Mouse (Mus musculus): Measurements from ENCODE around the gene Trim41. TPM values are rescaled to one million over a fixed set of nuclear protein-coding genes. Genes with fewer than 3 reads are reported as not detected.

Trim41 gene
- polyA plus RNA-seq (2014; fragmentation: Nextera tagmentation; extraction: Ambion mirVana), result 6.3 and 8.4 TPM in 2 replicates

- Histone ChIP-seq H3K4me1 (ENCODE audit: control insufficient read depth, insufficient read depth, low read length) (peaks cover 19% of the 10 kb centered on the region), H3K9ac (replicated peaks; ENCODE audit: low read length) (peak within 1 kb of the TSS; percentile 81), H3K9me3 (ENCODE audit: control insufficient read depth, low read length) (no peaks in the 10 kb centered on the region), H3K27ac (replicated peaks; ENCODE audit: low read depth, low read length) (peak within 1 kb of the TSS; percentile 95), H3K4me2 (ENCODE audit: low read length) (peak within 1 kb of the TSS; percentile 72), H3K4me3 (replicated peaks; ENCODE audit: low read depth, low read length) (peak within 1 kb of the TSS; percentile 74), H3K27me3 (ENCODE audit: control insufficient read depth, insufficient read depth, low read length) (no peaks in the 10 kb centered on the region), H3K36me3 (ENCODE audit: control insufficient read depth, insufficient read depth, low read length) (peaks cover 24% of the 10 kb centered on the region)
- WGBS, result under 1% methylated on average over 75 of the region's 77 CpGs
- ATAC-seq (ENCODE audit: low FRiP score, low TSS enrichment) (peak; percentile 98), DNase-seq (peak; percentile 99)
Observed at GRCm38 (mm10) chr11:48816800-48817665, at the start of gene Trim41. TSS of gene Trim41 (minus strand) at chr11:48817353.

- Histone ChIP-seq H3K27me3 (ENCODE audit: control insufficient read depth, insufficient read depth, low read length) (no peaks in the 10 kb centered on the region), H3K36me3 (ENCODE audit: control insufficient read depth, insufficient read depth, low read length) (no peaks in the 10 kb centered on the region), H3K9me3 (ENCODE audit: control insufficient read depth, low read length) (no peaks in the 10 kb centered on the region), H3K4me2 (ENCODE audit: low read length) (no peak overlapping the region), H3K4me3 (replicated peaks; ENCODE audit: low read depth, low read length) (no peak overlapping the region), H3K4me1 (ENCODE audit: control insufficient read depth, insufficient read depth, low read length) (no peaks in the 10 kb centered on the region), H3K27ac (replicated peaks; ENCODE audit: low read depth, low read length) (no peak overlapping the region), H3K9ac (replicated peaks; ENCODE audit: low read length) (no peak overlapping the region)
- ATAC-seq (ENCODE audit: low FRiP score, low TSS enrichment) (no peak), DNase-seq (no peak)
- 95% methylated on average over 9 of the region's 9 CpGs for WGBS
Observed at GRCm38 (mm10) chr11:48866481-48866880, 49.3 kb upstream of the Trim41 start.

GRCm38 (mm10) chr11:48863808-48864207 lies 46.7 kb upstream of the Trim41 start:
- Histone ChIP-seq H3K4me2 (ENCODE audit: low read length) (no peak overlapping the region), H3K4me1 (ENCODE audit: control insufficient read depth, insufficient read depth, low read length) (0 out of 2 replicates have a peak, but pooled peaks cover under 1% of the 10 kb centered on the region), H3K4me3 (replicated peaks; ENCODE audit: low read depth, low read length) (no peak overlapping the region), H3K9me3 (ENCODE audit: control insufficient read depth, low read length) (no peaks in the 10 kb centered on the region), H3K9ac (replicated peaks; ENCODE audit: low read length) (no peak overlapping the region), H3K27ac (replicated peaks; ENCODE audit: low read depth, low read length) (no peak overlapping the region), H3K36me3 (ENCODE audit: control insufficient read depth, insufficient read depth, low read length) (no peaks in the 10 kb centered on the region), H3K27me3 (ENCODE audit: control insufficient read depth, insufficient read depth, low read length) (peaks cover 5% of the 10 kb centered on the region)
- no peak for DNase-seq
- no peak for ATAC-seq (ENCODE audit: low FRiP score, low TSS enrichment)
- 86% methylated on average over 3 of the region's 3 CpGs for WGBS

GRCm38 (mm10) chr11:48862784-48863319 lies 45.7 kb upstream of the Trim41 start:
- no peak for DNase-seq
- WGBS, result 76% methylated on average over 1 of the region's 1 CpGs
- peaks cover 5% of the 10 kb centered on the region for H3K27me3 ChIP-seq (ENCODE audit: control insufficient read depth, insufficient read depth, low read length)
- H3K9ac ChIP-seq (replicated peaks; ENCODE audit: low read length), result no peak overlapping the region
- no peak overlapping the region for H3K4me2 ChIP-seq (ENCODE audit: low read length)
- no peak overlapping the region for H3K27ac ChIP-seq (replicated peaks; ENCODE audit: low read depth, low read length)
- H3K9me3 ChIP-seq (ENCODE audit: control insufficient read depth, low read length), result no peaks in the 10 kb centered on the region
- 0 out of 2 replicates have a peak, but pooled peaks cover 10% of the 10 kb centered on the region for H3K4me1 ChIP-seq (ENCODE audit: control insufficient read depth, insufficient read depth, low read length)
- no peak for ATAC-seq (ENCODE audit: low FRiP score, low TSS enrichment)
- H3K4me3 ChIP-seq (replicated peaks; ENCODE audit: low read depth, low read length), result no peak overlapping the region
- H3K36me3 ChIP-seq (ENCODE audit: control insufficient read depth, insufficient read depth, low read length), result no peaks in the 10 kb centered on the region

GRCm38 (mm10) chr11:48859014-48859413 lies 41.9 kb upstream of the Trim41 start:
- H3K9me3 ChIP-seq (ENCODE audit: control insufficient read depth, low read length), result no peaks in the 10 kb centered on the region
- no peak overlapping the region for H3K9ac ChIP-seq (replicated peaks; ENCODE audit: low read length)
- under 1% methylated on average over 6 of the region's 6 CpGs for WGBS
- no peak overlapping the region for H3K27ac ChIP-seq (replicated peaks; ENCODE audit: low read depth, low read length)
- peaks cover 5% of the 10 kb centered on the region for H3K27me3 ChIP-seq (ENCODE audit: control insufficient read depth, insufficient read depth, low read length)
- no peaks in the 10 kb centered on the region for H3K36me3 ChIP-seq (ENCODE audit: control insufficient read depth, insufficient read depth, low read length)
- DNase-seq (peak; percentile 93), ATAC-seq (ENCODE audit: low FRiP score, low TSS enrichment) (no peak)
- peak overlapping the region; percentile 63 for H3K4me2 ChIP-seq (ENCODE audit: low read length)
- H3K4me3 ChIP-seq (replicated peaks; ENCODE audit: low read depth, low read length), result peak overlapping the region; percentile 54; the same call in 1 of the 2 replicates
- H3K4me1 ChIP-seq (ENCODE audit: control insufficient read depth, insufficient read depth, low read length), result peaks cover 22% of the 10 kb centered on the region; the same call in 1 of the 2 replicates

GRCm38 (mm10) chr11:48853474-48854180 lies 36.5 kb upstream of the Trim41 start:
- H3K4me1 ChIP-seq (ENCODE audit: control insufficient read depth, insufficient read depth, low read length), result peaks cover 29% of the 10 kb centered on the region
- H3K4me2 ChIP-seq (ENCODE audit: low read length), result peak overlapping the region; percentile 63
- DNase-seq (peak; percentile 90), ATAC-seq (ENCODE audit: low FRiP score, low TSS enrichment) (peak; percentile 76)
- WGBS, result under 1% methylated on average over 31 of the region's 31 CpGs
- no peaks in the 10 kb centered on the region for H3K27me3 ChIP-seq (ENCODE audit: control insufficient read depth, insufficient read depth, low read length)
- peak overlapping the region; percentile 54 for H3K4me3 ChIP-seq (replicated peaks; ENCODE audit: low read depth, low read length)
- no peak overlapping the region for H3K27ac ChIP-seq (replicated peaks; ENCODE audit: low read depth, low read length)
- no peaks in the 10 kb centered on the region for H3K9me3 ChIP-seq (ENCODE audit: control insufficient read depth, low read length)
- peak overlapping the region; percentile 52 for H3K9ac ChIP-seq (replicated peaks; ENCODE audit: low read length)
- H3K36me3 ChIP-seq (ENCODE audit: control insufficient read depth, insufficient read depth, low read length), result no peaks in the 10 kb centered on the region

- peak overlapping the region; percentile 54 for H3K4me3 ChIP-seq (replicated peaks; ENCODE audit: low read depth, low read length)
- no peaks in the 10 kb centered on the region for H3K9me3 ChIP-seq (ENCODE audit: control insufficient read depth, low read length)
- no peak for DNase-seq
- H3K4me1 ChIP-seq (ENCODE audit: control insufficient read depth, insufficient read depth, low read length), result peaks cover 22% of the 10 kb centered on the region
- WGBS, result 8% methylated on average over 23 of the region's 23 CpGs
- peak overlapping the region; percentile 52 for H3K9ac ChIP-seq (replicated peaks; ENCODE audit: low read length)
- H3K27me3 ChIP-seq (ENCODE audit: control insufficient read depth, insufficient read depth, low read length), result no peaks in the 10 kb centered on the region
- peak overlapping the region; percentile 63 for H3K4me2 ChIP-seq (ENCODE audit: low read length)
- ATAC-seq (ENCODE audit: low FRiP score, low TSS enrichment), result peak; percentile 41
- H3K27ac ChIP-seq (replicated peaks; ENCODE audit: low read depth, low read length), result no peak overlapping the region
- no peaks in the 10 kb centered on the region for H3K36me3 ChIP-seq (ENCODE audit: control insufficient read depth, insufficient read depth, low read length)
Observed at GRCm38 (mm10) chr11:48852624-48853473, 35.7 kb upstream of the Trim41 start.

- no peak overlapping the region for H3K27ac ChIP-seq (replicated peaks; ENCODE audit: low read depth, low read length)
- DNase-seq (no peak), ATAC-seq (ENCODE audit: low FRiP score, low TSS enrichment) (no peak)
- no peaks in the 10 kb centered on the region for H3K27me3 ChIP-seq (ENCODE audit: control insufficient read depth, insufficient read depth, low read length)
- H3K9me3 ChIP-seq (ENCODE audit: control insufficient read depth, low read length), result no peaks in the 10 kb centered on the region
- peaks cover 22% of the 10 kb centered on the region for H3K4me1 ChIP-seq (ENCODE audit: control insufficient read depth, insufficient read depth, low read length)
- H3K36me3 ChIP-seq (ENCODE audit: control insufficient read depth, insufficient read depth, low read length), result no peaks in the 10 kb centered on the region
- H3K4me3 ChIP-seq (replicated peaks; ENCODE audit: low read depth, low read length), result no peak overlapping the region; the same call in 1 of the 2 replicates
- peak overlapping the region; percentile 63 for H3K4me2 ChIP-seq (ENCODE audit: low read length)
- 81% methylated on average over 4 of the region's 4 CpGs for WGBS
- H3K9ac ChIP-seq (replicated peaks; ENCODE audit: low read length), result no peak overlapping the region
Observed at GRCm38 (mm10) chr11:48852190-48852589, 35.0 kb upstream of the Trim41 start.

All from midbrain, embryonic 14.5 days (tissue).